Mouse (Mus musculus): Measurements from ENCODE around the gene Bmp8a.
"Not testable (repeated sequence)": the region's sequence is repeated elsewhere in the genome, so short reads cannot be mapped to it uniquely, and the experiment has no call there.

The Bmp8a gene

GRCm38 (mm10) chr4:123286790-123287189, 56.3 kb downstream of the Bmp8a start:
- no peak for DNase-seq (ENCODE audit: low spot score in 2 of 2)

GRCm38 (mm10) chr4:123284731-123285624, 58.1 kb downstream of the Bmp8a start:
- no peak for DNase-seq (ENCODE audit: low spot score in 2 of 2)

GRCm38 (mm10) chr4:123283675-123284064, 59.4 kb downstream of the Bmp8a start:
- DNase-seq (ENCODE audit: low spot score in 2 of 2): not testable (repeated sequence)

- DNase-seq (ENCODE audit: low spot score in 2 of 2): not testable (repeated sequence)
Measured at GRCm38 (mm10) chr4:123282915-123283674, 60.0 kb downstream of the Bmp8a start.

GRCm38 (mm10) chr4:123282500-123282899, 60.6 kb downstream of the Bmp8a start:
- DNase-seq (ENCODE audit: low spot score in 2 of 2): peak; percentile 64 to 85

- no peak for DNase-seq (ENCODE audit: low spot score in 2 of 2)
Measured at GRCm38 (mm10) chr4:123280117-123280516, 62.9 kb downstream of the Bmp8a start.

- no peak for DNase-seq (ENCODE audit: low spot score in 2 of 2)
Measured at GRCm38 (mm10) chr4:123271063-123271462, 72.0 kb downstream of the Bmp8a start.

Data from cerebellum, postnatal 4 days (tissue).